Mouse (Mus musculus) embryonic facial prominence, embryonic 10.5 days (tissue): ENCODE measurements around the gene Adamts17. TPM values are rescaled to one million over a fixed set of nuclear protein-coding genes. Genes with fewer than 3 reads are reported as not detected.

Source experiments
- DNase-seq: peaks from one replicate; pipeline ENCODE4 v3.0.0-alpha.2; 2017; ENCODE audit warnings: low spot score
- H3K27ac ChIP-seq: fragments of 300-500 bp; sonication (generic); replicated peaks from 2 replicates; pipeline ENCODE4 v1.5.1; 2016; ENCODE audit warnings: mild to moderate bottlenecking
- H3K27me3 ChIP-seq: fragments of 300-500 bp; sonication (generic); replicated peaks from 2 replicates; pipeline ENCODE4 v1.6.1; 2016; ENCODE audit warnings: low read depth, mild to moderate bottlenecking; ENCODE audit not compliant: poor library complexity, severe bottlenecking
- H3K36me3 ChIP-seq: fragments of 300-500 bp; sonication (generic); replicated peaks from 2 replicates; pipeline ENCODE4 v1.6.1; 2016; ENCODE audit warnings: mild to moderate bottlenecking, moderate library complexity
- H3K4me1 ChIP-seq: fragments of 300-500 bp; sonication (generic); 2 replicates; pipeline ENCODE4 v1.6.1; 2016
- H3K4me3 ChIP-seq: fragments of 300-500 bp; sonication (generic); 2 replicates; pipeline ENCODE4 v1.5.1; 2016; ENCODE audit warnings: mild to moderate bottlenecking, moderate library complexity
- H3K9me3 ChIP-seq: fragments of 300-500 bp; sonication (generic); 2 replicates; pipeline ENCODE4 v1.6.1; 2016; ENCODE audit warnings: mild to moderate bottlenecking
- WGBS: fragments of 180-500 bp; shearing (Covaris S2); methylation state at CpG from one replicate; pipeline ENCODE4 v1.1.7; 2016; 5-methylcytosine and 5-hydroxymethylcytosine counted together
- polyA plus RNA-seq: library from polyadenylated mRNA; unstranded; fragments of >200 nt; fragmentation: Nextera tagmentation; extraction: Ambion mirVana; gene quantifications from 2 replicates; pipeline ENCODE4 v1.2.1, GENCODE M21; 2016

Adamts17 gene
- polyA plus RNA-seq, 1 experiment from 2014 or later, result 2.6 TPM

DNA sequence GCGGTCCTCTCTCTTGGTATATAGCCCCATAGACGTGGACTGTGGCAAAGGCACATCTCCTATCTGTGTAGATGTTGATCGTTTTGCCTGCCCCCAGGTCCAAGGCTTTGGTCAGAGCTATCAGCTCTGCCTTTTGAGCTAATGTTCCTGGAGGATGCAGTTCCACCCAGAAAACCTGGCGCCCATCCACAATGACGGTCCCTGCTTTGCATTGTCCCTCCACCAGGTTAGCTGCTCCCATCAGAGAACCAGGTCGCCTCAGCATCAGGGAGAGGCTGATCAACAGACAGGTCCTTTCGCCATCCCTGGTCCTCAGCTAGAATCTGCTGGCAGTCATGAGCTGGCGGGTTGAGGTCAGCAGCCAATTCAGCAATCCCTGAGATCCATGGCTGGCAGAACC, 322.6 kb downstream of the Adamts17 start:
- Histone ChIP-seq H3K27ac (no peak overlapping the region), H3K4me1 (no peaks in the 10 kb centered on the region), H3K4me3 (no peak overlapping the region), H3K27me3 (no peaks in the 10 kb centered on the region), H3K9me3 (peaks cover 6% of the 10 kb centered on the region; the same call in 1 of the 2 replicates), H3K36me3 (no peaks in the 10 kb centered on the region)
- DNase-seq, result no peak
- WGBS, result 91% methylated on average over 8 of the region's 8 CpGs

- WGBS, result 87% methylated on average over 9 of the region's 9 CpGs
- peaks cover 6% of the 10 kb centered on the region; the same call in 1 of the 2 replicates for H3K9me3 ChIP-seq
- no peak for DNase-seq
Observed at GRCm38 (mm10) chr7:67168288-67168687, 328.8 kb downstream of the Adamts17 start.

DNA sequence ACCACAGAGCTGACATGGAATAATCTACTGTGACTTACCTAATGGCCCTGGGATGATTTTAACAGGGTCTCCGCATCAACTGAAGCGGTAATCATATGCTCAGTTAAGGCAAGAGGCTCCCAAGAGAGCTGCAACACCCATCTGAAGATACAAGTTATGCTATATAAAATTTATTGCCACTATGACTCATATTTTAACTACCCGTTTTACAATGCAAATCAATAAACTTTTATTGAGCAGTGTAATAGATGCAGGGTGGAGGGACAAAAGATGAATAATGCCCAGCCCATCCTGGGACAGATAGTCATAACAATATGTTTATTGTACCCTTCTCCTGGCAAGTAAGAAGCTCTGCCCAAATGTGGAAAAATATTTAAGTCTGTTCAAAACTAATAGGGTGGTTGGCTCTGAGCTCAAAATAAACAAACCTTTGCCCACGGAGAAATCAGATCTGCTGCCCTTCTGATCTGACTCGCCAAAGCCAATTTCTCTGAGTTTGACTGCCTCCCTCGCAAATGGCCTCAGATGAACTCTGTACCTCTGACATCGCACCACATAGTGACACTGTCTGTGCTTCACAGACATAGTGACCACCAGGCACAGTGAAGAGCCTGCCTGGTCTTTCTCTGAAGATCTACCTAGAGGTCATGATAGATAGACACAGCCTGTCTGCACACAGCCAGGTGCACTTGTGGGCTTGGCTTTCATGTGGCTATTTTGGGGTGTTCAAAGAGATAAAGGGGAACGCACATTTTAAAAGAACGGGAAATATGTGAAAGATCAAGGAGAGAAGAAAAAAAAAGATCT, 329.4 kb downstream of the Adamts17 start:
- H3K27ac ChIP-seq, result no peak overlapping the region
- WGBS, result 78% methylated on average over 9 of the region's 9 CpGs
- DNase-seq, result no peak
- H3K9me3 ChIP-seq, result peaks cover 6% of the 10 kb centered on the region; the same call in 1 of the 2 replicates
- peaks cover 4% of the 10 kb centered on the region for H3K4me1 ChIP-seq
- H3K4me3 ChIP-seq, result no peak overlapping the region
- H3K36me3 ChIP-seq, result no peaks in the 10 kb centered on the region
- H3K27me3 ChIP-seq, result no peaks in the 10 kb centered on the region

More at GRCm38 (mm10) chr7:67168288-67168687, 328.8 kb downstream of the Adamts17 start:
- Histone ChIP-seq H3K4me3 (no peak overlapping the region), H3K27ac (no peak overlapping the region), H3K36me3 (no peaks in the 10 kb centered on the region), H3K27me3 (no peaks in the 10 kb centered on the region), H3K4me1 (peaks cover 4% of the 10 kb centered on the region)

DNA sequence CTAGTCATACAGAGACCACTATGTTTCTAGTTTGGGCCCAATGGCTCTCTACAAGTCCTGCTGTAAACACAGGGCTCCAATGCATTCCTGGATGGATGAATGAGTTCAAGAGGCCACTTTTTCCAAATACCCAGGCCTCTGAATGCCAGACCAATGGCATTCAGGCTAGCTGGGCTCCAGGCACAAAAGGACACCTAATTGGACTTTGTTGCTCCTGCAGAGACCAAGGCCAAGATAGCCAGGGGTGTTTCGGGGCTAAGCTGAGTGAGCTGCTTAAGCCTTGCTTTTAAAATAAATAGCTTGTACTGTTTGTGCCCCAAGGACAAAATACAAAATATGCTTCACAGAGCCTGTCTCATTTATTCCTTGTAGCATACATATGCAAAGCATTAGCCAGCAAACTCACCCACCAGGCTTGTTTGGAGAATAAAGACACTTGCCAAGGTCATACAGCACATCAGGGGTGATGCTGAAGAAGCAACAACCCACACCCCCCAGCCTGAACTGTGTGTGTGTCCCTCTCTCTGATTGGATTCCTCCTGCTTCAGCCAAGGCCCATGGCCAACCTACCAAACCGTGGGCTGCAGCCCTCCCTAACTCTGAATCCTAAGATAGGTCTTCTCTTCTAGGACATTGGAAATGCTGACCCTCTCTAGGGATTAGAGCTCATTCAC, 334.1 kb downstream of the Adamts17 start:
- Histone ChIP-seq H3K9me3 (no peaks in the 10 kb centered on the region), H3K27me3 (no peaks in the 10 kb centered on the region), H3K36me3 (no peaks in the 10 kb centered on the region), H3K27ac (no peak overlapping the region), H3K4me3 (no peak overlapping the region), H3K4me1 (peaks cover 4% of the 10 kb centered on the region)
- no peak for DNase-seq
- WGBS, result 65% methylated on average over 2 of the region's 2 CpGs

DNA sequence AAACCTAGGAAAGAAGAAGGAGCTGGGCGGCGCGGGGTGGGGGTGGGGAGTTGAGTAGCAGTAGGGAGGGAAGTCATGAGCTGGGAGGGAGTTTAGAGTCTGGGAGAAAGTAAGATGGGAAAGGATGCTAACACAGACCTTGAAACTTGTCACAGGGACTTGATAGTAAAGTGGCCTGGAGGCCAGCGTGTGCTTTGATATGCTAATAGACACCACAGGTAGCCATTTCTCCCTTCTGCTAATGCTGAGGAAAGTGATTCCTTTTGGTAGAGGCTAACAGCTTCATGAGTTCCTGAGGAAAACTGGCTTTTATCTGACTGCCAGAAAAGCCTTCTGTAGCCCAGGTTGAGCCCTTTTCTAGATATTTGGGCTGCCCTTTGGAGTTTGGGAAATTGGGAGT, 344.3 kb downstream of the Adamts17 start:
- Histone ChIP-seq H3K4me3 (no peak overlapping the region), H3K27me3 (no peaks in the 10 kb centered on the region), H3K9me3 (no peaks in the 10 kb centered on the region), H3K27ac (no peak overlapping the region), H3K4me1 (0 out of 2 replicates have a peak, but pooled peaks cover 4% of the 10 kb centered on the region), H3K36me3 (no peaks in the 10 kb centered on the region)
- DNase-seq, result no peak
- WGBS, result 16% methylated on average over 4 of the region's 4 CpGs

DNA sequence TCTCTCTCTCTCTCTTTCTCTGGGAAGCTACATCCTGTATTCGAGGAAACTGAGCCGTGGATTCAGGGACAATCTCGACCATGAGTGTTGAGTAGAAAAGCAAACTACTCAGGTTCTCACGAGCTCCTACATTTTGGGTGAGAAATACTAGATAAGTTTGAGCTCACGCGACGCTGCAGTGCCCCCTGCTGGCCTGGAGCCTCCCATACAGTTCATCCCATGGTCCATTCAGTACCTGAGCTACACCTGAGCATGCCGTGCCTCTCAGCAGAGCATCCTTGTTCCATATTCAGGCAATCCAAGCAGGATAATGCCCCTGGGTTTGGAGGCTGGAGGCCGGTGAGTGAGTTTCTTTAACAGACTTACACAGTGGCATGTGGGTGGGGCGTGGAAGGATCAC, 359.9 kb downstream of the Adamts17 start:
- Histone ChIP-seq H3K27me3 (no peaks in the 10 kb centered on the region), H3K36me3 (no peaks in the 10 kb centered on the region), H3K4me1 (no peaks in the 10 kb centered on the region), H3K9me3 (no peaks in the 10 kb centered on the region), H3K4me3 (no peak overlapping the region), H3K27ac (no peak overlapping the region)
- DNase-seq, result peak; percentile 76
- 21% methylated on average over 10 of the region's 10 CpGs for WGBS

Other genes with a start within 250 kb of the Adamts17 start
- 18.2 and 20.1 TPM in 2 replicates for gene Asb7, start 150.1 kb upstream of the Adamts17 start, polyA plus RNA-seq
- gene Lins1, start 149.8 kb upstream of the Adamts17 start, polyA plus RNA-seq, result 21.8 and 24.3 TPM in 2 replicates
- gene Cers3, start 96.2 kb upstream of the Adamts17 start, polyA plus RNA-seq, result 0.88 and 1.3 TPM in 2 replicates